8 mouse cellular contexts compared by ENCODE assay signal in the genomic region with DNA sequence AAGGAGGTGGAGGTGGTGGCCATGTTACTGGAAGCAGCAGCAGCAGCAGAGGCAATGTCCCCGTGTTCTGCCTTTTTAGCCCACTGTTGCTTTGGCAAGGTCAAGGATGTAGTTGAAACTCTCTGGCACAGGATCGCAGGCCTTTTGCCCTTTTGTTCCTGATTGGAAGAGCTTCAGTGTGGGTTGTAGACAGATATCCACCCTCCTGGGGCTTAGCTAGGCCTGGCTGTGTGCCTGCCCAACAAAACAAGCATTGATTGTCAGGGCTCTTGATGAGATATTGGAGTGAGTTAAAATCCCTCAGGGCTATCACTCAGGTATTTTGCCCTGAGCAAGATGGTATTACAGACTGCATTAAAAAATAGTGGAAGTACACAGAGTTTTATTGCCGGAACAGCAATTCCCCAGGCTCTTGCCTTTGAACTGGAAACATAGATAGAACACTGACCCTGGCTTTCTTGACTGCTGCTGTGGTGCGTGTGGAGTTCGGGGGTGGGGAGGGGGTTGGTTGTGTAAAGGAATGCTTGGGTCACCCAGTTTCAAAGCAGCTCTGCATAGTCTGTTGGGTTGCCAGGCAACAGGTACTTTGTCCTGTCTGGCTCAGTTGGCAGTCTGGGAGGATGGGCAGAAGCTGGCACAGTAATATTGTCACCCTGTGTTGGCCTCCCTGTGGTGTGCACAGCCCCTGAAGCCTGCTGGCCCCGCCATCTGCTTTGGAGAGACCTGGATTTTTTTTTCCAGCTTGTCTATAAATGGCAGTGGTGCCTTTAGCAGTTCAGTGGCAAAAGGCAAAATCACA. TPM values are rescaled to one million over a fixed set of nuclear protein-coding genes. Genes with fewer than 3 reads are reported as not detected.
DNase-seq lines count a peak whose midpoint lies in the region.

No protein-coding gene starts in this region.

- DNase-seq in heart, adult 11 months, result peak; percentile 97
- no peak for DNase-seq in heart, postnatal 25 days (ENCODE audit: low spot score)
- peak; percentile 71 to 85 for DNase-seq in cerebellum, postnatal 10 days
- peak; percentile 59 to 75 for DNase-seq in heart, adult 18-20 months
- DNase-seq in kidney, adult 8-10 months, result peak; percentile 7 to 29
- DNase-seq in lung, postnatal 36 days, result peak; percentile 57
- DNase-seq in testis, postnatal 10 days (ENCODE audit: low spot score), result peak; percentile 65
- no peak for DNase-seq in spleen, adult 12 weeks (ENCODE audit: low spot score)

- intact Hi-C loops in heart, postnatal 25 days (cut with DNase I), result no loop called here

RNA-seq across cellular contexts. Expression of gene Vstm4, which starts 32.5 kb away (rescaled TPM):
- total RNA-seq in heart, postnatal 25 days (2021), result 10 to 100 TPM; 10.2 to 12.4 TPM
- 1 to 10 TPM; 8.4 to 8.7 TPM for total RNA-seq in heart, adult 18-20 months (2021)

RNA-seq across cellular contexts. Expression of gene Fam170b, which starts 55.3 kb away (rescaled TPM):
- total RNA-seq in heart, postnatal 25 days (2021), result not detected
- total RNA-seq in heart, adult 18-20 months (2021), result not detected

Comparison
In these comparisons a context has a peak if more than half of its experiments do, and no peak if none do; other contexts are left out.
1. DNase-seq: peak in heart, adult 11 months (single experiment), cerebellum, postnatal 10 days (2 of 2), heart, adult 18-20 months (2 of 2), kidney, adult 8-10 months (2 of 2), lung, postnatal 36 days (single experiment) and testis, postnatal 10 days (single experiment); none in heart, postnatal 25 days (single experiment) and spleen, adult 12 weeks (single experiment).